ENCODE assay signal across 9 mouse cellular contexts in genomic region chr8:126600816-126601243, GRCm38 (mm10). TPM values are rescaled to one million over a fixed set of nuclear protein-coding genes. Genes with fewer than 3 reads are reported as not detected.
DNase-seq lines count a peak whose midpoint lies in the region; ATAC-seq and TF ChIP-seq lines count a peak whose summit lies in the region.
"Had no signal": no experiment of that assay in that cellular context is flagged by ENCODE, and none has a peak within 500 bp of the region (broad histone marks: within the 10 kb centered on the region; RNA-seq: fewer than 3 reads in every experiment).

No protein-coding gene starts in this region.

- no peak overlapping the region for H3K9ac ChIP-seq in heart, adult 2 months (ENCODE audit: low read depth, low read length)
- no peak overlapping the region for H3K9ac ChIP-seq in lung, embryonic 14.5 days

- H3K27ac ChIP-seq in heart, adult 2 months: peak overlapping the region; percentile 4; the same call in 1 of the 2 replicates
- peak overlapping the region; percentile 13; the same call in 1 of the 2 replicates for H3K27ac ChIP-seq in lung, embryonic 14.5 days (ENCODE audit: low read depth)
- H3K27ac ChIP-seq: macrophage had no signal

- no peak overlapping the region for H3K4me3 ChIP-seq in heart, adult 2 months
- no peak overlapping the region for H3K4me3 ChIP-seq in lung, embryonic 14.5 days (ENCODE audit: low read depth, low read length)

- no peak for TF ChIP-seq POLR2A in heart, adult 2 months (IDR thresholded peaks at IDR 0.05; ENCODE audit: insufficient read depth, low read depth, low read length)

- H3K4me1 ChIP-seq in heart, adult 2 months (ENCODE audit: control insufficient read depth, insufficient read depth, low read length): peaks cover 10% of the 10 kb centered on the region
- H3K4me1 ChIP-seq in lung, embryonic 14.5 days (ENCODE audit: insufficient read depth): peaks cover 48% of the 10 kb centered on the region

- CTCF ChIA-PET in Patski (lab: Charles Lee): interaction anchor here (0.7 to 1.7 kb wide), 3 partner anchors 62 to 245 kb away, joined by 3 read pairs; no protein-coding TSS in a partner anchor

- H3K79me2 ChIP-seq in heart, adult 2 months (replicated peaks; ENCODE audit: control insufficient read depth, insufficient read depth, low read length): no peaks in the 10 kb centered on the region

- WGBS in heart, adult 2 months: 11% methylated on average over 7 of the region's 7 CpGs
- 4% methylated on average over 7 of the region's 7 CpGs for WGBS in lung, embryonic 14.5 days

- 0 out of 2 replicates have a peak, but pooled peaks have one; percentile 14 for TF ChIP-seq EP300 in heart, adult 2 months (IDR thresholded peaks at IDR 0.05; ENCODE audit: insufficient read depth, low read depth, low read length)

- ATAC-seq in Patski: peak; percentile 14
- no peak for ATAC-seq in lung, embryonic 14.5 days (ENCODE audit: insufficient read depth)
- no peak for ATAC-seq in frontal cortex, adult (ENCODE audit: low TSS enrichment)

- POLR2A ChIA-PET in Patski (lab: Charles Lee): interaction anchor here (1.0 to 1.4 kb wide), 2 partner anchors 14 to 65 kb away, joined by 3 to 4 read pairs; no protein-coding TSS in a partner anchor

- intact Hi-C loops in heart, adult 2 months (cut with DNase I): loop anchor here (2.0 kb wide), 1 partner anchor 14 kb away; no protein-coding TSS in a partner anchor

- no peaks in the 10 kb centered on the region; the same call in 1 of the 2 replicates for H3K36me3 ChIP-seq in heart, adult 2 months (ENCODE audit: control insufficient read depth, insufficient read depth, low read length)
- no peaks in the 10 kb centered on the region for H3K36me3 ChIP-seq in lung, embryonic 14.5 days (ENCODE audit: insufficient read depth)

- H3K27me3 ChIP-seq in heart, adult 2 months (ENCODE audit: control insufficient read depth, insufficient read depth, low read length): no peaks in the 10 kb centered on the region
- no peaks in the 10 kb centered on the region for H3K27me3 ChIP-seq in Patski
- no peaks in the 10 kb centered on the region for H3K27me3 ChIP-seq in lung, embryonic 14.5 days (ENCODE audit: insufficient read depth, low read length)

- no peaks in the 10 kb centered on the region for H3K9me3 ChIP-seq in lung, embryonic 14.5 days (ENCODE audit: low read depth, low read length)

- in situ Hi-C loops in Patski (cut with MboI; ENCODE audit: low pct_unique_long_range_greater_than_20kb): no loop called here

- 0 out of 2 replicates have a peak overlapping the region, but pooled peaks have one; percentile 4 for H3K4me2 ChIP-seq in lung, embryonic 14.5 days

- no peak for TF ChIP-seq CTCF in heart, adult 2 months (IDR thresholded peaks at IDR 0.05)
- no peak for TF ChIP-seq CTCF in Patski (IDR thresholded peaks at IDR 0.05)
- no peak for TF ChIP-seq CTCF in lung, embryonic 14.5 days (IDR thresholded peaks at IDR 0.05; ENCODE audit: low read depth)

- no peak for DNase-seq in heart, adult 2 months
- no peak for DNase-seq in heart, adult 9 months (ENCODE audit: low spot score in 2 of 2)
- DNase-seq in Patski (ENCODE audit: low read depth, low spot score): no peak
- peak; percentile 57 for DNase-seq in heart, postnatal 4 days
- DNase-seq in lung, embryonic 14.5 days: peak; percentile 86
- DNase-seq in ovary, postnatal 10 days (ENCODE audit: low spot score): no peak
- DNase-seq in thymus, postnatal 4 days: no peak

RNA-seq across cellular contexts. Expression of gene Irf2bp2, which starts 7.0 kb away (rescaled TPM):
- total RNA-seq in heart, adult 2 months (2021): 100 to 1,000 TPM in 1 of 2 experiments, 10 to 100 TPM in 1; 56.3 to 132 TPM
- 33.8 and 37.3 TPM in 2 replicates for polyA plus RNA-seq in heart, adult 2 months (2012; rRNA removed)
- polyA plus RNA-seq in Patski (2021): 61.2 TPM
- 10 to 100 TPM; 98.2 to 100.0 TPM for total RNA-seq in heart, postnatal 4 days (2021)
- polyA plus RNA-seq in lung, embryonic 14.5 days (2014; fragmentation: Nextera tagmentation; extraction: Ambion mirVana): 8.9 and 9.3 TPM in 2 replicates

Comparison
In these comparisons a context has a peak if more than half of its experiments do, and no peak if none do; other contexts are left out.
1. DNase-seq: peak in heart, postnatal 4 days (single experiment) and lung, embryonic 14.5 days (single experiment); none in heart, adult 2 months (0 of 2), heart, adult 9 months (0 of 2), Patski (single experiment), ovary, postnatal 10 days (single experiment) and thymus, postnatal 4 days (single experiment).